24 mouse cellular contexts compared by ENCODE assay signal in the genomic region with DNA sequence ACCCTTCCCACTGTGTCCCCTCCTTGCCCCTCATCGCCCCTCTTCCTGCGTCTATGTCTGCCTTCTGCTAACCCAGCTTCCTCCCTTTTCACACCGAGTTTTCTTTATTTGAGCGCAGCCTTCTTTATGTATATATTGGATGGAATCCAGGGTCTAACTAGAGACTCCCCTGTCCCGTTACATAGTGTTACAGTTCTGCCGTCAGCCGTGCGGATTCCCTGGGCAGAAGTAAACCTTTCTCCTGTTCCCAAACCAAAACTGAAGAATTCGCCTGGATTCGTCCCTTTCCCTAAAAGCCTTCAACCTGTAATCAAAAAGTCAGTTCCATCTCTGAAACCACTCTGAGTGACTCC. TPM values are rescaled to one million over a fixed set of nuclear protein-coding genes. Genes with fewer than 3 reads are reported as not detected.
DNase-seq lines count a peak whose midpoint lies in the region; ATAC-seq and TF ChIP-seq lines count a peak whose summit lies in the region.
"Had no signal": no experiment of that assay in that cellular context is flagged by ENCODE, and none has a peak within 500 bp of the region (broad histone marks: within the 10 kb centered on the region; RNA-seq: fewer than 3 reads in every experiment).

No protein-coding gene starts in this region.

- H3K9me3 ChIP-seq in heart, embryonic 12.5 days (replicated peaks), result no peaks in the 10 kb centered on the region
- H3K9me3 ChIP-seq in lung, embryonic 14.5 days (ENCODE audit: low read depth, low read length), result no peaks in the 10 kb centered on the region
- no peaks in the 10 kb centered on the region for H3K9me3 ChIP-seq in intestine, embryonic 16.5 days (ENCODE audit: control insufficient read depth, low read length)
- no peaks in the 10 kb centered on the region for H3K9me3 ChIP-seq in stomach, embryonic 14.5 days (ENCODE audit: control insufficient read depth, low read depth, low read length)
- H3K9me3 ChIP-seq: midbrain, embryonic 12.5 days; neural tube, embryonic 15.5 days had no signal

- H3K27me3 ChIP-seq in heart, embryonic 12.5 days (replicated peaks), result no peaks in the 10 kb centered on the region
- H3K27me3 ChIP-seq in lung, embryonic 14.5 days (ENCODE audit: insufficient read depth, low read length), result no peaks in the 10 kb centered on the region
- no peaks in the 10 kb centered on the region for H3K27me3 ChIP-seq in intestine, embryonic 16.5 days (replicated peaks; ENCODE audit: control insufficient read depth, insufficient read depth, low read length)
- H3K27me3 ChIP-seq in stomach, embryonic 14.5 days (ENCODE audit: control insufficient read depth, insufficient read depth, low read length), result no peaks in the 10 kb centered on the region
- H3K27me3 ChIP-seq: midbrain, embryonic 12.5 days; neural tube, embryonic 15.5 days had no signal

- 67% methylated on average over 10 of the region's 10 CpGs for WGBS in heart, embryonic 12.5 days
- 40% methylated on average over 10 of the region's 10 CpGs for WGBS in lung, embryonic 14.5 days
- WGBS in intestine, embryonic 16.5 days, result 50% methylated on average over 10 of the region's 10 CpGs
- WGBS in stomach, embryonic 14.5 days, result 35% methylated on average over 10 of the region's 10 CpGs

- intact Hi-C loops in heart, postnatal 25 days (cut with DNase I), result no loop called here

- H3K36me3 ChIP-seq in heart, embryonic 12.5 days, result no peaks in the 10 kb centered on the region
- H3K36me3 ChIP-seq in lung, embryonic 14.5 days (ENCODE audit: insufficient read depth), result no peaks in the 10 kb centered on the region
- H3K36me3 ChIP-seq in intestine, embryonic 16.5 days (ENCODE audit: control insufficient read depth, insufficient read depth, low read length), result no peaks in the 10 kb centered on the region
- no peaks in the 10 kb centered on the region for H3K36me3 ChIP-seq in stomach, embryonic 14.5 days (ENCODE audit: control insufficient read depth, insufficient read depth, low read length)
- H3K36me3 ChIP-seq: midbrain, embryonic 12.5 days; neural tube, embryonic 15.5 days had no signal

- no peak for DNase-seq in heart, postnatal 25 days (ENCODE audit: low spot score)
- no peak for DNase-seq in lung, embryonic 14.5 days
- DNase-seq in lung, postnatal 25 days (ENCODE audit: low spot score), result no peak
- no peak for DNase-seq in T-cell, adult 2 months (ENCODE audit: low spot score)
- DNase-seq: adrenal gland, postnatal 25 days; cerebellum, adult 8-10 months; cerebellum, postnatal 36 days; gastrocnemius, postnatal 25 days; heart, adult 2 months; layer of hippocampus, adult 9-11 months; liver, postnatal 0 days; right cerebral cortex, adult 18-20 months; thymus, adult 18-20 months; thymus, postnatal 36 days had no signal

- no peak overlapping the region for H3K4me3 ChIP-seq in heart, embryonic 12.5 days
- H3K4me3 ChIP-seq in lung, embryonic 14.5 days (ENCODE audit: low read depth, low read length), result no peak overlapping the region
- no peak overlapping the region for H3K4me3 ChIP-seq in intestine, embryonic 16.5 days (ENCODE audit: low read length)
- H3K4me3 ChIP-seq in stomach, embryonic 14.5 days (ENCODE audit: low read depth, low read length), result no peak overlapping the region
- H3K4me3 ChIP-seq: heart, adult 2 months; left cerebral cortex, adult 2 months; midbrain, embryonic 12.5 days; neural tube, embryonic 15.5 days had no signal

- H3K9ac ChIP-seq in heart, embryonic 12.5 days, result no peak overlapping the region
- no peak overlapping the region for H3K9ac ChIP-seq in lung, embryonic 14.5 days
- H3K9ac ChIP-seq in intestine, embryonic 16.5 days (ENCODE audit: low read depth, low read length), result no peak overlapping the region
- H3K9ac ChIP-seq in stomach, embryonic 14.5 days (replicated peaks; ENCODE audit: low read depth, low read length), result no peak overlapping the region
- H3K9ac ChIP-seq: liver, postnatal 0 days; midbrain, embryonic 12.5 days; neural tube, embryonic 15.5 days had no signal

- no peak overlapping the region for H3K27ac ChIP-seq in heart, embryonic 12.5 days (ENCODE audit: poor library complexity, severe bottlenecking)
- H3K27ac ChIP-seq in lung, embryonic 14.5 days (ENCODE audit: low read depth), result peak overlapping the region; percentile 3; the same call in 1 of the 2 replicates
- H3K27ac ChIP-seq in intestine, embryonic 16.5 days (ENCODE audit: low read length), result peak overlapping the region; percentile 74
- H3K27ac ChIP-seq in stomach, embryonic 14.5 days (ENCODE audit: low read length), result peak overlapping the region; percentile 45
- H3K27ac ChIP-seq: heart, adult 2 months; hindbrain, postnatal 0 days; left cerebral cortex, adult 2 months; midbrain, embryonic 12.5 days; neural tube, embryonic 15.5 days had no signal

- ATAC-seq in heart, embryonic 12.5 days (ENCODE audit: insufficient number of reproducible peaks, low FRiP score), result no peak
- no peak; the same call in 1 of the 2 replicates for ATAC-seq in lung, embryonic 14.5 days (ENCODE audit: insufficient read depth)
- peak; percentile 46 for ATAC-seq in intestine, embryonic 16.5 days
- peak; percentile 30; the same call in 1 of the 2 replicates for ATAC-seq in stomach, embryonic 14.5 days (ENCODE audit: insufficient number of reproducible peaks, insufficient read depth, low FRiP score, low read depth)
- ATAC-seq in granulocyte monocyte progenitor cell, adult 5-6 weeks (replicated peaks; ENCODE audit: poor library complexity, severe bottlenecking), result no peak
- ATAC-seq: CD4-positive, CD25-positive, alpha-beta regulatory T cell, adult 4 months; hindbrain, postnatal 0 days; liver, postnatal 0 days had no signal

- H3K4me1 ChIP-seq in heart, embryonic 12.5 days (replicated peaks), result peaks cover 8% of the 10 kb centered on the region; the same call in 1 of the 2 replicates
- H3K4me1 ChIP-seq in lung, embryonic 14.5 days (ENCODE audit: insufficient read depth), result peaks cover 5% of the 10 kb centered on the region
- peaks cover 4% of the 10 kb centered on the region; the same call in 1 of the 2 replicates for H3K4me1 ChIP-seq in intestine, embryonic 16.5 days (ENCODE audit: control insufficient read depth, insufficient read depth, low read length)
- H3K4me1 ChIP-seq in stomach, embryonic 14.5 days (ENCODE audit: control insufficient read depth, insufficient read depth, low read length), result peaks cover 4% of the 10 kb centered on the region; the same call in 1 of the 2 replicates
- H3K4me1 ChIP-seq: midbrain, embryonic 12.5 days had no signal

- peak overlapping the region; percentile 11; the same call in 1 of the 2 replicates for H3K4me2 ChIP-seq in heart, embryonic 12.5 days
- 0 out of 2 replicates have a peak overlapping the region, but pooled peaks have one; percentile 1 for H3K4me2 ChIP-seq in lung, embryonic 14.5 days
- H3K4me2 ChIP-seq in intestine, embryonic 16.5 days (ENCODE audit: low read depth, low read length), result no peak overlapping the region
- no peak overlapping the region for H3K4me2 ChIP-seq in stomach, embryonic 14.5 days (replicated peaks; ENCODE audit: low read depth, low read length)
- H3K4me2 ChIP-seq: liver, embryonic 11.5 days; midbrain, embryonic 12.5 days; neural tube, embryonic 15.5 days had no signal

- no peak for TF ChIP-seq CTCF in lung, embryonic 14.5 days (IDR thresholded peaks at IDR 0.05; ENCODE audit: low read depth)

RNA-seq across cellular contexts. Expression of gene Aff3, which starts 2.0 kb away (rescaled TPM):
- polyA plus RNA-seq in heart, embryonic 12.5 days (2016; fragmentation: Nextera tagmentation; extraction: Ambion mirVana), result 5.3 and 5.7 TPM in 2 replicates
- 1 to 10 TPM; 1.8 to 3.4 TPM for total RNA-seq in heart, postnatal 25 days (2021)
- 14.5 and 15.2 TPM in 2 replicates for polyA plus RNA-seq in lung, embryonic 14.5 days (2014; fragmentation: Nextera tagmentation; extraction: Ambion mirVana)
- 2.1 TPM in 2 replicates for polyA plus RNA-seq in intestine, embryonic 16.5 days (2015; fragmentation: Nextera tagmentation; extraction: Ambion mirVana)
- polyA plus RNA-seq in stomach, embryonic 14.5 days (2014; fragmentation: Nextera tagmentation; extraction: Ambion mirVana), result 8.0 and 8.2 TPM in 2 replicates
- 31.5 and 36.5 TPM in 2 replicates for total RNA-seq in granulocyte monocyte progenitor cell, adult 5-6 weeks (2014; fragmentation: Nextera tagmentation)
- 11.3 and 19.1 TPM in 2 replicates for total RNA-seq in granulocyte monocyte progenitor cell, adult 5-6 weeks (2017)

Comparison
In these comparisons a context has a peak if more than half of its experiments do, and no peak if none do; other contexts are left out.
1. ATAC-seq: peak in intestine, embryonic 16.5 days (single experiment) and stomach, embryonic 14.5 days (single experiment); none in heart, embryonic 12.5 days (single experiment), lung, embryonic 14.5 days (single experiment) and granulocyte monocyte progenitor cell, adult 5-6 weeks (single experiment).
2. H3K4me2 ChIP-seq: peak in heart, embryonic 12.5 days (single experiment) and lung, embryonic 14.5 days (single experiment); none in intestine, embryonic 16.5 days (single experiment) and stomach, embryonic 14.5 days (single experiment).